Mouse (Mus musculus) embryonic facial prominence, embryonic 13.5 days (tissue): ENCODE results near the gene Ano3. TPM values are rescaled to one million over a fixed set of nuclear protein-coding genes. Genes with fewer than 3 reads are reported as not detected.
"Not testable (repeated sequence)": the region's sequence is repeated elsewhere in the genome, so short reads cannot be mapped to it uniquely, and the experiment has no call there.

ENCODE experiments used
- ATAC-seq: fragments of 200-750 bp; cut with Nextera tagmentation; 2 replicates; pipeline ENCODE4 v1.8.0; 2017; ENCODE audit warnings: low read depth; ENCODE audit not compliant: insufficient number of reproducible peaks, insufficient read depth, low FRiP score, low TSS enrichment
- H3K27ac ChIP-seq: fragments of 300-500 bp; sonication (generic); 2 replicates; pipeline ENCODE4 v1.5.1; 2015; ENCODE audit warnings: moderate library complexity, mild to moderate bottlenecking, inconsistent platforms
- H3K27me3 ChIP-seq: fragments of 300-500 bp; sonication (generic); 2 replicates; pipeline ENCODE4 v1.6.1; 2015; ENCODE audit warnings: mild to moderate bottlenecking, inconsistent platforms
- H3K36me3 ChIP-seq: fragments of 300-500 bp; sonication (generic); 2 replicates; pipeline ENCODE4 v1.6.1; 2015; ENCODE audit warnings: mild to moderate bottlenecking, inconsistent platforms
- H3K4me1 ChIP-seq: fragments of 300-500 bp; sonication (generic); 2 replicates; pipeline ENCODE4 v1.6.1; 2015; ENCODE audit warnings: inconsistent platforms
- H3K4me2 ChIP-seq: fragments of 300-500 bp; sonication (generic); 2 replicates; pipeline ENCODE4 v1.6.1; 2015; ENCODE audit warnings: moderate library complexity, mild to moderate bottlenecking, inconsistent platforms
- H3K4me3 ChIP-seq: fragments of 300-500 bp; sonication (generic); 2 replicates; pipeline ENCODE4 v1.5.1; 2015; ENCODE audit warnings: mild to moderate bottlenecking, inconsistent platforms
- H3K9ac ChIP-seq: fragments of 300-500 bp; sonication (generic); 2 replicates; pipeline ENCODE4 v1.6.1; 2015; ENCODE audit warnings: mild to moderate bottlenecking, inconsistent platforms
- H3K9me3 ChIP-seq: fragments of 300-500 bp; sonication (generic); 2 replicates; pipeline ENCODE4 v1.6.1; 2016; ENCODE audit warnings: inconsistent platforms
- WGBS: fragments of 180-500 bp; shearing (Covaris S2); methylation state at CpG from one replicate; pipeline ENCODE4 v1.1.7; 2015; ENCODE audit warnings: mixed read lengths; 5-methylcytosine and 5-hydroxymethylcytosine counted together
- polyA plus RNA-seq: library from polyadenylated mRNA; unstranded; fragments of >200 nt; fragmentation: Nextera tagmentation; extraction: Ambion mirVana; gene quantifications from 2 replicates; pipeline ENCODE4 v1.2.1, GENCODE M21; 2015

Gene Ano3
- 0.14 TPM in 2 replicates for polyA plus RNA-seq

DNA sequence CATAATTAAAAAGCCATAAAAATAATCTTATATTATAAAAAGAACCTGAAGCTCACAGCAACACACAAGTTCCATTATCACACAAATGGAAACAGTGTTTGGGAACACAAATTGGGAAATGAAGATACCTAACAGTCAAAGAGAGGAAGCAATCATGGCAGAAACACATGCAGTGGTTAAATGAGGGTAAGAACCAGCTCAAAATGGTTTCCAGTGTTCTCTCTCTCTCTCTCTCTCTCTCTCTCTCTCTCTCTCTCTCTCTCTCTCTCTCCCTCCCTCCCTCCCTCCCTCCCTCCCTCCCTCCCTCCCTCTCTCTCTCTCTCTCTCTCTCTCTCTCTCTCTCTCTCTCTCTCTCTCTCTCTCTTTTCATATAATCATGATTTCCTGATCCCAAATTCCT is at the start of gene Ano3:
Gene Ano3, minus strand, starts transcription at position 101 of the 400 bp plus-strand sequence.
- not testable (repeated sequence) for ATAC-seq
- H3K9ac ChIP-seq = peak within 1 kb of the TSS; percentile 53; the same call in 1 of the 2 replicates

DNA sequence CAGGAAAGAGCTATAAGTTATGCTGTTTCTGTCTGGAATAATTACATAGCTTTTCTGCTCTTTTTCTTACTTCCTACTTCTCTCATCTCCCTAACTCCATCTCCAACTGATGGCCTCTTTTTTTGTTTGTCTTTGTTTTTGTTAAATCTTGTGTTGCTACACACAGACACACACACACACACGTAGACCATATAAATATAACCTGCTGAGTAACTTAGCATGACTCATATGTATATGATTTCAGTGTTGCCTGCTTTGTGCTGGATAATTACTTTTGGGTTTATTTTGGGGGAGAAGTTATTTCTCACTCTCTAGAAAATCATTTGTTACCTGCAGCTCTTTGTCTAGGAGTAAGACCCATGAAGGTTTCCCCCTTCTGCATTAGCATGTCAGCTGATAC is 39.3 kb upstream of the Ano3 start:
- H3K27me3 ChIP-seq = no peaks in the 10 kb centered on the region
- H3K36me3 ChIP-seq = no peaks in the 10 kb centered on the region
- no peaks in the 10 kb centered on the region for H3K4me1 ChIP-seq
- no peak for ATAC-seq
- no peak overlapping the region for H3K4me2 ChIP-seq
- no peaks in the 10 kb centered on the region for H3K9me3 ChIP-seq
- H3K4me3 ChIP-seq = no peak overlapping the region
- no peak overlapping the region for H3K9ac ChIP-seq
- no peak overlapping the region for H3K27ac ChIP-seq
- WGBS = 78% methylated on average over 1 of the region's 1 CpGs

More for the DNA sequence above, at the start of gene Ano3:
- Histone ChIP-seq H3K4me2 (peak within 1 kb of the TSS; percentile 60), H3K4me3 (peak within 1 kb of the TSS; percentile 37)
- H3K27ac ChIP-seq, H3K9me3 ChIP-seq, H3K4me1 ChIP-seq, H3K27me3 ChIP-seq, H3K36me3 ChIP-seq: not testable (repeated sequence)

DNA sequence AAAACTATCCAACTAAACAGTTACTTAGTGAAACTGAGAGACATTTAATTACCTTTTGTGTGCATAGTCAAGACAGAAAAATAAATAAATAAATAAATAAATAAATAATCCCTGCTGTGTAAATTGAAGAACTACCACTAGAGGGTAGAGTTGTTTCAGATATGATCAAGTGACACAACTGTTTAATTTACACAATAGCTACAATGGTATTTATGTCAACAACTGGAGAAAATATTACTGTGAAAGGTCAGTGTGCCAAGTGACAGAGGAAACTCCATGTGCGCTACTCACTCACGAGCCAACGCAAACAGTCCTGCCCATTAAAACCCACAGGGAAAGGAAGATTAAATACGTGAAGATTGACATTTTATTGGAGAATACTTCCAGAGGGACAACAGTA is 38.8 kb upstream of the Ano3 start:
- no peak overlapping the region for H3K27ac ChIP-seq
- no peaks in the 10 kb centered on the region for H3K27me3 ChIP-seq
- H3K36me3 ChIP-seq = no peaks in the 10 kb centered on the region
- no peak overlapping the region for H3K4me2 ChIP-seq
- 79% methylated on average over 4 of the region's 4 CpGs for WGBS
- ATAC-seq = no peak
- H3K4me3 ChIP-seq = no peak overlapping the region
- H3K9me3 ChIP-seq = no peaks in the 10 kb centered on the region
- no peaks in the 10 kb centered on the region for H3K4me1 ChIP-seq
- no peak overlapping the region for H3K9ac ChIP-seq

DNA sequence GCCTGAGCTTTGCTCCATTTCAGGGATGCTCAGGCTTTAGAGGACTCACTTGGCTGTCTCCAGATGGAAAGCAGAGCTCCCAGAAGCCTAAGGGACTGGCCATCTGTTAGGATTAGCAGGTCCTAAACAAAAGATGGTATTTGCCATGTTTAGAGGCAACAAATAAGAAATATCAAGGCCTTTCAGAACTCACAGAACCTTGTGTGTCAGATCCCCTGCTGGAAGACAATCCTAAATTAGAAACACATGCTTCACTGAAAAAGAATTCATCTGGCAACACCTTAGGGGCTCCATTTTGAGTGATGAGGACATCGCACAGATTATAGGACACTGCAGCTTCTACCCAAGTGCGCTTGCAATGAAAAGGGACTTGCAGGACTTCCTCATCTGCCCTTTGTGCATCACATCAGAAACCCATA is 35.1 kb upstream of the Ano3 start:
- H3K4me1 ChIP-seq = no peaks in the 10 kb centered on the region
- ATAC-seq = no peak
- no peak overlapping the region for H3K9ac ChIP-seq
- H3K27ac ChIP-seq = no peak overlapping the region
- no peaks in the 10 kb centered on the region for H3K27me3 ChIP-seq
- no peaks in the 10 kb centered on the region for H3K36me3 ChIP-seq
- no peak overlapping the region for H3K4me3 ChIP-seq
- WGBS = 85% methylated on average over 2 of the region's 2 CpGs
- no peaks in the 10 kb centered on the region for H3K9me3 ChIP-seq
- H3K4me2 ChIP-seq = no peak overlapping the region

DNA sequence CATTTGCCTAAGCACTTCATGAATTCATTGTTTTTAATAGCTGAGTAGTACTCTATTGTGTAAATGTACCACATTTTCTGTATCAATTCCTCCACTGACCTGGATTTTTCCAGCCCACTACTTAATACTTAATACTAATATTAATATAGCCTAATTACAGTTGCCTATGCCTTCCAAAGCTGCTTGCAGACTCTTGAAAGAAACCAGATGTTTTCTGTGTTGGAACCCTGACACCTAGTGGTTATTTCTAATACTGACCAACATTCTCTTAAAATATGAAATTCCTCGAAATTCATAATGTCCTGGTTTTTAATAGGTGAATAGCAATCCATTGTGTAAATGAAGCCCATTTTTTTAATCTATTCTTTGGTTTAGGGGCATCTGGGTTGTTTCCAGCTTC is 31.0 kb upstream of the Ano3 start:
- no peaks in the 10 kb centered on the region for H3K36me3 ChIP-seq
- no peaks in the 10 kb centered on the region for H3K27me3 ChIP-seq
- no peak overlapping the region for H3K4me2 ChIP-seq
- H3K27ac ChIP-seq = no peak overlapping the region
- H3K4me3 ChIP-seq = no peak overlapping the region
- 31% methylated on average over 1 of the region's 1 CpGs for WGBS
- H3K9ac ChIP-seq = no peak overlapping the region
- no peak for ATAC-seq
- H3K4me1 ChIP-seq = no peaks in the 10 kb centered on the region
- H3K9me3 ChIP-seq = no peaks in the 10 kb centered on the region

DNA sequence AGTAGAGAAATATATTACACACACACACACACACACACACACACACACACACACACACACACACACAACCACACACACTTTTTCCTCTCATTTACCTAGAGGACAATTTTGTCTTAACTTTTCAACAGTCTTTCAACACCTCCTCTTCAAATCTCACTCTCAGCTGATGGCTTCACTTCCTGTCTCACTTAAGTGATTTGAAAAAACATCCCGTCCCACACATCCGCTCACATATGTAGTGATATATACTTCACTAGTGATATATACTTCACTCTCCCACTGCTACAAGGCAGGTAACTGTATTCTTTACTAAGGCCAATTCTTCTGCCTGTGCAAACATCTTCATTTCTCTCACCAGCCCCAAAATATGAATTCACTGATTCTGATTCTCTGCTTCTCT is 28.9 kb upstream of the Ano3 start:
- Histone ChIP-seq H3K36me3 (no peaks in the 10 kb centered on the region), H3K4me3 (no peak overlapping the region), H3K4me1 (no peaks in the 10 kb centered on the region), H3K9me3 (no peaks in the 10 kb centered on the region), H3K27ac (no peak overlapping the region), H3K4me2 (no peak overlapping the region), H3K27me3 (no peaks in the 10 kb centered on the region), H3K9ac (no peak overlapping the region)
- WGBS = 83% methylated on average over 2 of the region's 2 CpGs
- no peak for ATAC-seq

DNA sequence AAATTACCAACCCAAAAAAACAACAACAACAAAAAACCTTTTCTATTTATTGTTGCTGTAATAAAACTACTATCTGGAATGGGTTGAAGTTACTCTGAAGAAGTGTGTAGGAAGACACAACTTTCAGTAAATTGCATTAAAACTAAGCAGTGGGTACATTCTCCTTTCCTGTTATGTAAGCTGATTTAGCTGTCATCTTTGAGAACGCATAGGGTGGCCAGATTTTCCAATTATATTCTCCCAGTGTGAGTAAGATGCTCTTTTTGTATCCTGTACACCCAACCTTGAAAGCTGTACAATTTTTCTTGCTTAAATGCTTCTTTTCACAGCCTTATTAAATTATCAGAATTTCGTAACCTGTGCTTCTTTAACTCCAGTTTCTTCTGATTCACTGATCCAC is 26.1 kb upstream of the Ano3 start:
- no peak overlapping the region for H3K4me3 ChIP-seq
- 72% methylated on average over 2 of the region's 2 CpGs for WGBS
- H3K9me3 ChIP-seq = no peaks in the 10 kb centered on the region
- no peaks in the 10 kb centered on the region for H3K27me3 ChIP-seq
- no peaks in the 10 kb centered on the region for H3K4me1 ChIP-seq
- H3K9ac ChIP-seq = no peak overlapping the region
- H3K36me3 ChIP-seq = no peaks in the 10 kb centered on the region
- ATAC-seq = no peak
- H3K27ac ChIP-seq = no peak overlapping the region
- H3K4me2 ChIP-seq = no peak overlapping the region

DNA sequence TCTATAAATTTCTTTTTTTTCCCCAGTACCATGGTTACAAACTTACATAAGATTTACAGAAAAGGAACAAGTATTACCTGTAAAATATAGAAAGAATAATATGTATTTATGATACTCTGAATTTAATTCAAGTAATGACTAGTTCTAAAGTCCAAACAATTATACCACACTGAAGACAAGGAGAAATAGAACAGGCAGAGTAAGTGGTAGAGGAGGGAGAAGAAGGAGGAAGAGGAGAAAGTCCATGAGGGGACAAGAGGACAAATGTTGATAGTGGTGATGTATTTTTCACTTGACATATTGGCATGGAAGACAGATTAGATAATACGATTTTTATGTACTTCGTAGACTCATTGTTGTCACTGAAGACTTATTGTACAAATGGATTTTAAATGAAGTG is 19.4 kb upstream of the Ano3 start:
- no peak for ATAC-seq
- H3K4me1 ChIP-seq = no peaks in the 10 kb centered on the region
- no peaks in the 10 kb centered on the region for H3K36me3 ChIP-seq
- H3K9me3 ChIP-seq = no peaks in the 10 kb centered on the region
- H3K4me2 ChIP-seq = no peak overlapping the region
- no peak overlapping the region for H3K9ac ChIP-seq
- H3K27ac ChIP-seq = no peak overlapping the region
- H3K4me3 ChIP-seq = no peak overlapping the region
- WGBS = 96% methylated on average over 2 of the region's 2 CpGs
- H3K27me3 ChIP-seq = no peaks in the 10 kb centered on the region

DNA sequence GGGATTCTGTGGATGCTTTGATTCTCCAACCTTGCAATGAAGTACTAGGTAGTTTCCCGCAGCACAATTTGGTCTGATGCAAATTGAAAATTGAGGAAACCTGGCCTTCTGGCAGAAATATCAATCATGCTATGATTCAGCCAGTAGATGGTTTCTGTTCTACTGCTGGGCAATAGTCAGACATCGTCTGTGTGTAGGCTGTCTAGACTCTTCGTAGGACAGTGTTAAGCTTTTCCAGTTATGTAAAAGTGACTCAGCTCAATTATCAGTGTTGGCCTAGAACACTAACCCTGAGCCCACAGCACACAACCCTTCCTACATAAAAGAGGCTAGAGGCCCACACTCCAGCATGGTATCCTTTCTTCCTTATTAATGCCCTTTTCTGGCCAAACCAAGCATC is 14.7 kb upstream of the Ano3 start:
- no peaks in the 10 kb centered on the region for H3K4me1 ChIP-seq
- H3K27ac ChIP-seq = no peak overlapping the region
- H3K9ac ChIP-seq = no peak overlapping the region
- no peak overlapping the region for H3K4me2 ChIP-seq
- no peak for ATAC-seq
- H3K4me3 ChIP-seq = no peak overlapping the region
- WGBS = 93% methylated on average over 3 of the region's 3 CpGs
- no peaks in the 10 kb centered on the region for H3K36me3 ChIP-seq
- H3K27me3 ChIP-seq = no peaks in the 10 kb centered on the region
- H3K9me3 ChIP-seq = no peaks in the 10 kb centered on the region

DNA sequence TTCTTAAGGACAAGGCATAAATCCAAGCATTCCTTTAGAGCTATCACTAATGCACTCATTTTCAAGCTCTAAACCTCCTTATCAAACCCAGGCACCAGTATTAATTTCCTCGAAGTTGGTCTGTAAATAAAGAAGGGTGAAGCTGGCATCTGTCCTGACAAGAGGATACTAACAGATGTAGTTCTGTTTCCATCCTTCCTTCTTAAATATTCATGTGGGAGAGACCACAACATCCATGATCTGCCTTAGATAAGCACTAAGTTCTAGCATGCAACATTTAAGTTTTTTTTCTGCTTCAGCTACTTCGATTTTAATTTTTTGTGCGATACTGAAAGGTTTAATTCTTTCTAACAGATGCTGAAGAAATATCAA is 305 bp downstream of the Ano3 start:
- 61% methylated on average over 3 of the region's 3 CpGs for WGBS
- H3K4me2 ChIP-seq = peak overlapping the region; percentile 60
- no peaks in the 10 kb centered on the region for H3K9me3 ChIP-seq
- ATAC-seq = 0 out of 2 replicates have a peak, but pooled peaks have one; percentile 32
- H3K9ac ChIP-seq = no peak overlapping the region
- H3K4me1 ChIP-seq = peaks cover 8% of the 10 kb centered on the region
- no peaks in the 10 kb centered on the region for H3K36me3 ChIP-seq
- H3K27ac ChIP-seq = no peak overlapping the region
- H3K4me3 ChIP-seq = peak overlapping the region; percentile 37; the same call in 1 of the 2 replicates
- H3K27me3 ChIP-seq = no peaks in the 10 kb centered on the region

DNA sequence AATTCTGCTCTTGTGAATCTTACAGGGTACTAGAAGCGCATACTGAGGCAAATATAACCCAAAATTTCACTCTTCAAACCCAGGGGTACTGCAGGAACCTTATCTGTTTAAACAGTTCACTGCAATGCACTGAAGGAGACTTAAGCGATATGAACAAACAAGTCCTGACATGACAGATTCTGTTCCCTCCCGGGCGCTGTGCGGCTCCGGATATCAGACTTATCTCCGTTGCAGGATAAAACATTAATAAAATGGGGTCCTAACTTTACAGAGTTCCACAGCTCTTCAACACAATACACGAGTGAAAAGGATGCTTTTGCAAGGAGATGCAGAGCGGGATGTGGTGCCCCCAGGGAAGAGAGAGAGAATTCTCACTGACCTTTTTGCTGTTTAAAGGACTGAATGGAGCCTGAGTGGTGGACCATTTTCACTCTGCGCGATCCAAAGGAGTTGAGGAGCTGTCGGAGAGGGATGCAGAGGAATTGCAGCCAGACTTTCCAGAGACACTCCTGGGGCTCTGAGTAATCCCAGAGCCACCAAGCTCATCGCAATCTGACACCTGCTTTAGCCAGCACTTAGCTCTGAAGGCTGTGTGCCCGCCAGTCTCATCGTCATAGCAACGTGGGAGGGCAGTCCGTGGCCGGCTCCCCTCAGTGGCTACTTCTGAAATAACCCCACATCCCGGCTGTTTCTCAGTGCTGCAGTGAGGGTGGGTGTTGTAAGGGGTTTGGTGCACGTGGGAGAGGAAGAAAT is 868 bp downstream of the Ano3 start:
- 0 out of 2 replicates have a peak, but pooled peaks have one; percentile 69 for ATAC-seq
- 7% methylated on average over 20 of the region's 20 CpGs for WGBS
- Histone ChIP-seq H3K36me3 (no peaks in the 10 kb centered on the region), H3K4me1 (peaks cover 8% of the 10 kb centered on the region), H3K9ac (peak overlapping the region; percentile 53; the same call in 1 of the 2 replicates), H3K27me3 (no peaks in the 10 kb centered on the region), H3K4me2 (peak overlapping the region; percentile 60), H3K4me3 (peak overlapping the region; percentile 37), H3K27ac (no peak overlapping the region), H3K9me3 (no peaks in the 10 kb centered on the region)

DNA sequence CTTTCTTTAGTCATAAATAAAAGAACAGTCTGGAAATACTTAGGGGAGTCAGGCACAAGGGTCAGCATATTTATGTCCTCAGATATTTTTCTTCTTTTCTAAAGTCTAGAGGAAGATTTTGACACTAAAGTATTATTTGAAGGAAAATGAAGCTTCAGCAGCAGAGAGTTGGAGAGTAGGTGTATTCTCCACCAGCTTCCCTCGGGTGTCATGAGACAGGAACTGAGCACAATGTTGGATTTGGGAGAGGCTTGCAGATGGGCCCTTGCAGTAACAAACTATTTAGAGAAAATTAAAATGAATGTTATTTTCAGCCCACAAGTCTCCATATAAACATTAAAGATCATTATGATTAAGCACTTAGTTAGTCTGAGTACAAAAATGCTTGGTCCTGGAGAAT is 5.6 kb downstream of the Ano3 start:
- Histone ChIP-seq H3K9ac (no peak overlapping the region), H3K27me3 (no peaks in the 10 kb centered on the region), H3K9me3 (no peaks in the 10 kb centered on the region), H3K4me3 (no peak overlapping the region), H3K4me1 (peaks cover 7% of the 10 kb centered on the region), H3K27ac (no peak overlapping the region), H3K4me2 (no peak overlapping the region), H3K36me3 (no peaks in the 10 kb centered on the region)
- ATAC-seq = no peak
- WGBS = 67% methylated on average over 1 of the region's 1 CpGs
